Mouse (Mus musculus) G1E (cell line): ENCODE results near the gene Odam. TPM values are rescaled to one million over a fixed set of nuclear protein-coding genes. Genes with fewer than 3 reads are reported as not detected.

Experiments
- ATAC-seq: 2 replicates; pipeline ENCODE4 v1.8.0; 2016; ENCODE audit warnings: mild to moderate bottlenecking; ENCODE audit not compliant: insufficient number of reproducible peaks, poor library complexity, low FRiP score, severe bottlenecking; ENCODE audit errors: extremely low read depth
- DNase-seq: peaks from one replicate; pipeline ENCODE4 v3.0.0; 2012; ENCODE audit warnings: low spot score
- H3K27me3 ChIP-seq: 2 replicates; pipeline ENCODE4 v1.6.1; 2012; ENCODE audit warnings: mild to moderate bottlenecking, low read length, inconsistent platforms; ENCODE audit not compliant: insufficient read depth
- H3K36me3 ChIP-seq: replicated peaks from 2 replicates; pipeline ENCODE3; 2012; ENCODE audit warnings: mild to moderate bottlenecking, inconsistent platforms
- H3K4me1 ChIP-seq: 2 replicates; pipeline ENCODE4 v1.6.1; 2012; ENCODE audit warnings: low read depth, low read length, inconsistent platforms, mixed read lengths; ENCODE audit not compliant: insufficient read depth
- H3K4me3 ChIP-seq: 2 replicates; pipeline ENCODE4 v1.5.1; 2012; ENCODE audit warnings: low read depth, mild to moderate bottlenecking, inconsistent platforms, low read length, moderate library complexity, mixed read lengths
- H3K9me3 ChIP-seq: replicated peaks from 2 replicates; pipeline ENCODE4 v1.6.1; 2012; ENCODE audit warnings: inconsistent platforms
- CTCF ChIP-seq: IDR thresholded peaks from 2 replicates; pipeline ENCODE4 v1.5.1; 2012; ENCODE audit warnings: low read depth, low read length, inconsistent platforms, mixed read lengths
- GATA1 ChIP-seq: IDR thresholded peaks from 2 replicates; pipeline ENCODE4 v1.6.1; 2012; ENCODE audit warnings: borderline replicate concordance, low read length, inconsistent platforms, mixed read lengths
- GATA2 ChIP-seq: IDR thresholded peaks from 2 replicates; pipeline ENCODE4 v1.6.1; 2012; ENCODE audit warnings: low read depth, low read length, inconsistent platforms, borderline replicate concordance
- POLR2AphosphoS5 ChIP-seq: IDR thresholded peaks from 2 replicates; pipeline ENCODE4 v1.6.1; 2012; ENCODE audit warnings: low read depth, low read length, inconsistent platforms; ENCODE audit not compliant: insufficient replicate concordance
- TAL1 ChIP-seq: conservative IDR thresholded peaks from 2 replicates; pipeline ENCODE4 v1.6.1; 2012; ENCODE audit warnings: low read depth, low read length, inconsistent platforms, mixed read lengths
- polyA plus RNA-seq: library from polyadenylated mRNA; stranded (reverse); fragments of >175 nt; gene quantifications from 2 replicates; pipeline ENCODE4 v1.2.3, GENCODE M21; 2012
- total RNA-seq, 2 experiments: library from RNA; stranded (forward) in 1 of 2; stranded (reverse) in 1 of 2; fragments of 200-1000 nt in 1 of 2; fragments of >200 nt in 1 of 2; fragmentation: Nextera tagmentation in 1 of 2; gene quantifications; 2 replicates each; pipeline ENCODE4 v1.2.3; 2014 to 2017

Gene Odam
- total RNA-seq (2014; fragmentation: Nextera tagmentation) (not detected in 2 replicates), total RNA-seq (2017) (0.11 TPM in 1 of 2 replicates, not detected in the other), polyA plus RNA-seq (not detected in 2 replicates)

DNA sequence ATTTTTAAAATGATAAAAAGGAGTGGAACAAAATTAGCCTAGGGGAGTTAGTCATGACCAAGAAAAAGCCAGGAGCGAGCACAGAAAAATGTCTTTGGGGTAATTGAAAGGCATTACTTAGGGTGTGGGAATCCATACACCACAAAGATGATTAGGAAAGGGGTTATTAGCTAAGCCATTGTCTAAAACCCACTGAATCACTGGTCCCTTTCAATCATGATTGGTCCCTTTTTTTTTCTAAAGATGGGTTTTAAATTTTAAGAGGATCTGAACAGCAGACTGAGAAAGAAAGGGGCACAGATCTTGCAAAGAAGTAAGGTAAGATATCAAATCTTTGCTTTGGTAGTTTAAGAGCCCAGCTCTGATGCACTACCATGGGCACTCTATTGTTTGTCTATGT lies at the start of gene Odam:
TSS of gene Odam (plus strand) at position 301 of the 400 bp plus-strand sequence.
- Histone ChIP-seq H3K4me1 (no peaks in the 10 kb centered on the region), H3K27me3 (no peaks in the 10 kb centered on the region), H3K4me3 (no peak within 1 kb of the TSS), H3K9me3 (no peaks in the 10 kb centered on the region), H3K36me3 (no peaks in the 10 kb centered on the region)
- TF ChIP-seq GATA1, result no peak
- TF ChIP-seq CTCF, result no peak
- TF ChIP-seq TAL1, result no peak
- TF ChIP-seq POLR2AphosphoS5, result no peak
- TF ChIP-seq GATA2, result no peak
- ATAC-seq (no peak), DNase-seq (no peak)

DNA sequence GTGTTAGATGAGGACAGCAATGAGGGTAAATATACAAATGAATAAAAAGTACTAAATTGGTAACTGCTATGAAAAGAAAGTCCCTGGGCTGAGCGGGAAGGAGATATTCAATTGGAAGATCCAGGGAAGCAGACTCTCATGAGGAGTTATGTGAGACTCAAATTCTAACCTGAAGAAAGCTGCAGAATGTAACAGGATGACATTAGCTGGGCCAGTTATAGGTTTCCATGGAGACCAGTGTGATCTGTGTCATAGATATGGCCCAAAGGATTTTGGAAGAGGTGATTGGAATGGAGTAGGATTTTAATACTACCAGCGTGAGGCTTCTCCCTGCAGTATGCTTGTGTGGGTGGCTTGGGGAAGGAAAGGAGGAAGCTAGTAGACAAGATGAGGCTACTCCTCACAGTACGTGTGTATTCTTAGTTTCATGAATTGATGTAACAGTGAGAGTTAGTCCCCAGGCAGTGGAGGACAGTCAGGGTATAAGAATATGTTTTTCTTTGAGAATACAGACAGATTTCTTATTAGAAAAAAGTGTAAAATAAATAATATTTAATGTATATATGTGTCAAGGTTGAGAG lies 29.6 kb upstream of the Odam start:
- no peak overlapping the region for H3K4me3 ChIP-seq
- ATAC-seq, result no peak
- H3K4me1 ChIP-seq, result no peaks in the 10 kb centered on the region
- TF ChIP-seq GATA1 (no peak), CTCF (no peak), POLR2AphosphoS5 (no peak), GATA2 (no peak)
- H3K36me3 ChIP-seq, result no peaks in the 10 kb centered on the region
- no peaks in the 10 kb centered on the region for H3K27me3 ChIP-seq
- H3K9me3 ChIP-seq, result no peaks in the 10 kb centered on the region; the same call in 1 of the 2 replicates
- no peak for DNase-seq

DNA sequence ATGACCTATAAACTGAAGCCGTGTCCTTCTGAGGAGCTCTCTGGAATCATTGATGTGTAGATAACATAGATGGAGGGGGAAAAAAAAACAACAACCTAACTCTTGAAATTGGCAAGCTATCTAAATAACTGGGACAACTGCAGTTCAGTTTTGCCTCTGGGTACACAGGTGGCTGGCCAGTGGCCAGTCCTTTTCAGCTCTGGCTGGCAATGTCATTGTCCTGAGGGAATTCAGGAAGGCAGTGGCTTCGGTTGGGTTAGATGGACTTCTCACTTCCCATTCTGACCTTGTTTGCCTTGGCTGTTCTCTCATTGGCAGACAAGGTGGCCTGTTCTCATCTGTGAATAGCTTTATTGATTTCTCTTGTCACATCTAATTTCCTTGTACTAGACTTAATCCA lies 14.7 kb upstream of the Odam start:
- DNase-seq, result no peak
- Histone ChIP-seq H3K9me3 (no peaks in the 10 kb centered on the region), H3K4me1 (no peaks in the 10 kb centered on the region), H3K4me3 (no peak overlapping the region), H3K36me3 (no peaks in the 10 kb centered on the region), H3K27me3 (no peaks in the 10 kb centered on the region)
- TF ChIP-seq GATA1 (no peak), POLR2AphosphoS5 (no peak), CTCF (no peak), GATA2 (no peak), TAL1 (no peak)
- no peak for ATAC-seq

DNA sequence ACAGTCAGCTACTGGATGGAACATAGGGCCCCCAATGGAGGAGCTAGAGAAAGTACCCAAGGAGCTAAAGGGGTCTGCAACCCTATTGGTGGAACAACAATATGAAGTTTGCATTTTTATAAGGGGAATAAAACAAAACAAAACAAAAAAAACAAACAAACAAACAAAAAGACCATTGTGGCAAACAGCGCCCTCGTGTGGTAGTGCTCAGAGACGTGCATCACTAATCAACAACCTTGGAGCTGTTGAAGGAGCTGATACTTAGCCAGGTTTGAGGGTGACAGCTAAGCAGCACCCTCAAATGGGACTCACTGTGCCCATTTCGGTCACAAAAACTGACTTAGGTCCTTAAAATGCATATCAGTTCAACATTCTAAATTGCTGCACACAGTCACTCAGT lies 13.4 kb upstream of the Odam start:
- Histone ChIP-seq H3K4me1 (no peaks in the 10 kb centered on the region), H3K4me3 (no peak overlapping the region), H3K36me3 (no peaks in the 10 kb centered on the region), H3K27me3 (no peaks in the 10 kb centered on the region), H3K9me3 (no peaks in the 10 kb centered on the region)
- DNase-seq (no peak), ATAC-seq (no peak)
- TF ChIP-seq CTCF, result peak; percentile 30
- TF ChIP-seq GATA2, result no peak

DNA sequence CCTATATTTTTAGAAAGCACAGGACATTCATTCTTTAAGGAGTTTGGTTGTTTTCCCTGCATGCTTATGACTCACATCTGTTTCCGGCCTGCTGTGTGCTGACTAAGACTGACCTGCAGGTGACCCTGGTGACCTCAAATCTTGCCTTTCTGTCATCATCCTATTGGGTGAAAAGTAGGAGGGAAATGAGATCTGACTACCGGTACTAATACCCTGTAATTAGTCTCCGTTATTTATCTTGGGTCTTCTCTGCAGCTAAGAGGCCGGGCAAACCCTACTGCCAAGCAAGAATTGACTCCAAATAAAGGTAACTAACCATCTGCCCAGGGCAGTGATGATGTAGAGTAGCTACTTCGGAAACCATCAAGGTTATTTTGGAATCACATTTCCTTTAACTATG lies 40.5 kb downstream of the Odam start, which contains the start of gene Csn3:
TSS of gene Csn3 (plus strand) at position 208 of the 400 bp plus-strand sequence.
- H3K36me3 ChIP-seq, result no peaks in the 10 kb centered on the region
- no peak for TF ChIP-seq POLR2AphosphoS5
- no peak for TF ChIP-seq GATA2
- TF ChIP-seq GATA1, result no peak
- no peak for TF ChIP-seq CTCF
- TF ChIP-seq TAL1, result no peak
- no peaks in the 10 kb centered on the region for H3K9me3 ChIP-seq
- H3K4me1 ChIP-seq, result no peaks in the 10 kb centered on the region
- DNase-seq, result no peak
- no peak for ATAC-seq
- H3K27me3 ChIP-seq, result no peaks in the 10 kb centered on the region
- no peak within 1 kb of the TSS for H3K4me3 ChIP-seq

DNA sequence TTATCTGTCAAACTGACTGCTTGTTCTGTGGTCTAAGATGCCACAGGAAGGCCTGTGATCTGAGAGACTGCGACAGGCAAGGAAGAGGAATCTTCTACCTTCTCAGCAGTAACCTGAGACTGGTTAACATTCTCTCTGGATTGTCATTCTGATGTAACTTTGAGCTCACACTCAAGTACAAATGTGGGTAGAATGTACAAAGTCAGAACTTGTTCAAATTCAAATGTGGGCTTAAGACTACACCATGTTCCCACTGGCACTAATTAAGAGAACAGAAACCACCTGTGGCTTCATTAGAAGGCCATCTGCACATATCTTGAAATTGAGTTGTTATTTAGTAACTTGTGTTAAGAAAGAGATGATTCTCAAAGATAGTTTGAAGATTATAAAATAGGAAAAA lies 46.8 kb downstream of the Odam start:
- no peak for ATAC-seq
- Histone ChIP-seq H3K4me3 (no peak overlapping the region), H3K36me3 (no peaks in the 10 kb centered on the region), H3K9me3 (no peaks in the 10 kb centered on the region), H3K4me1 (no peaks in the 10 kb centered on the region), H3K27me3 (no peaks in the 10 kb centered on the region)
- no peak for DNase-seq
- TF ChIP-seq POLR2AphosphoS5 (no peak), GATA2 (no peak), GATA1 (no peak), TAL1 (no peak), CTCF (no peak)

DNA sequence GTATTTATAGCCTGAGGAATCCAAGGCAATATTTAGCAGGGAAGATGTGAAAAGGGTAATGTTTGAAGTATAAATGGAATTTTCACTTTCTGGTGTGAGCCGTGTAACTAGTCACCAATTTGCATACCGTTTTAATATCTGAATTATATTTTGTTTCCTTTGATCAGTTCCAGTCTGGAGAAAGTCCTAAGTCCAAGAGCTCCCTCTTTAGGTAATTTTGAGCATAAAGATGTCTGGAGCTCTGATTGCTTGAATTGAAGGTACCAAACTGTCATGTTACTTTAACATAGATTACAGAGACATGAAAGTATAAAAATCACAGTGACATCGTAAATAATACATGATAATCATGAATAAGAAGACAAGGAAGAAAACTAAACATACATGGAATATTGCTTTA lies 55.9 kb downstream of the Odam start:
- no peaks in the 10 kb centered on the region for H3K36me3 ChIP-seq
- no peaks in the 10 kb centered on the region; the same call in 1 of the 2 replicates for H3K9me3 ChIP-seq
- no peak for TF ChIP-seq GATA1
- TF ChIP-seq POLR2AphosphoS5, result no peak
- TF ChIP-seq GATA2, result no peak
- no peak for TF ChIP-seq TAL1
- no peak for TF ChIP-seq CTCF
- no peaks in the 10 kb centered on the region for H3K27me3 ChIP-seq
- DNase-seq (no peak), ATAC-seq (no peak)
- H3K4me1 ChIP-seq, result no peaks in the 10 kb centered on the region
- no peak overlapping the region for H3K4me3 ChIP-seq
